Mouse (Mus musculus) CH12.LX (cell line): ENCODE measurements around the gene Relch. TPM values are rescaled to one million over a fixed set of nuclear protein-coding genes. Genes with fewer than 3 reads are reported as not detected.

Experiments used
- DNase-seq: peaks from one replicate; pipeline ENCODE4 v3.0.0-alpha.2; 2013; ENCODE audit errors: extremely low read depth
- H3K27ac ChIP-seq: 2 replicates; pipeline ENCODE4 v1.5.1; 2012; ENCODE audit warnings: low read depth, mild to moderate bottlenecking, control low read depth, moderate library complexity; ENCODE audit not compliant: insufficient read depth
- H3K27me3 ChIP-seq: replicated peaks from 2 replicates; pipeline ENCODE3; 2012; ENCODE audit warnings: inconsistent platforms
- H3K36me3 ChIP-seq, 2 experiments: replicated peaks in 1 of 2; 2 replicates each; pipeline versions ENCODE3 to v1.6.1; 2012; ENCODE audit warnings: inconsistent platforms in 1 of 2, low read length in 1 of 2, mild to moderate bottlenecking in 1 of 2, mixed read lengths in 1 of 2, moderate library complexity in 1 of 2; ENCODE audit not compliant: control insufficient read depth in 1 of 2, insufficient read depth in 1 of 2
- H3K4me1 ChIP-seq, 2 experiments: 2 replicates each; pipeline ENCODE4 v1.6.1; 2012; ENCODE audit warnings: inconsistent platforms in 1 of 2, moderate library complexity in 1 of 2; ENCODE audit not compliant: insufficient read depth in 2 of 2, control insufficient read depth in 1 of 2
- H3K4me2 ChIP-seq: 2 replicates; pipeline ENCODE4 v1.6.1; 2012; ENCODE audit warnings: low read depth, mild to moderate bottlenecking, control low read depth; ENCODE audit not compliant: poor library complexity, insufficient read depth, severe bottlenecking
- H3K4me3 ChIP-seq, 3 experiments: fragments of 150-350 bp in 1 of 3; sonication (generic) in 1 of 3; replicated peaks in 1 of 3; 2 replicates each; pipeline versions ENCODE3 to v1.5.1; 2011 to 2012; ENCODE audit warnings: low read depth in 2 of 3, low read length in 2 of 3, mild to moderate bottlenecking in 2 of 3, moderate library complexity in 2 of 3, control low read depth in 1 of 3, improper control_type of control experiment in 1 of 3, inconsistent platforms in 1 of 3, mixed read lengths in 1 of 3; ENCODE audit not compliant: poor library complexity in 1 of 3
- H3K79me2 ChIP-seq: replicated peaks from 2 replicates; pipeline ENCODE4 v1.6.1; 2012; ENCODE audit warnings: mild to moderate bottlenecking, moderate library complexity; ENCODE audit not compliant: control insufficient read depth, poor library complexity, insufficient read depth, severe bottlenecking; ENCODE audit errors: extremely low read depth
- H3K9ac ChIP-seq: 2 replicates; pipeline ENCODE4 v1.6.1; 2012; ENCODE audit warnings: low read depth, mild to moderate bottlenecking, control low read depth, moderate library complexity; ENCODE audit not compliant: insufficient read depth
- H3K9me3 ChIP-seq: replicated peaks from 2 replicates; pipeline ENCODE3; 2012; ENCODE audit warnings: low read length, inconsistent platforms, mixed read lengths
- BHLHE40 ChIP-seq: IDR thresholded peaks from 2 replicates; pipeline ENCODE4 v1.6.1; 2011; ENCODE audit warnings: mild to moderate bottlenecking, low read depth, low read length, improper control_type of control experiment
- CHD1 ChIP-seq: IDR thresholded peaks from 2 replicates; pipeline ENCODE4 v1.6.1; 2012; ENCODE audit warnings: low read depth, low read length, improper control_type of control experiment, inconsistent platforms
- CHD2 ChIP-seq: IDR thresholded peaks from 2 replicates; pipeline ENCODE4 v1.6.1; 2011; ENCODE audit warnings: low read length, improper control_type of control experiment
- CTCF ChIP-seq, 2 experiments: IDR thresholded peaks in 1 of 2; conservative IDR thresholded peaks in 1 of 2; 2 replicates each; pipeline ENCODE4 v1.5.1; 2011 to 2012; ENCODE audit warnings: low read depth in 2 of 2, low read length in 2 of 2, improper control_type of control experiment in 1 of 2, inconsistent platforms in 1 of 2, mild to moderate bottlenecking in 1 of 2, moderate library complexity in 1 of 2
- ELF1 ChIP-seq: IDR thresholded peaks from 2 replicates; pipeline ENCODE4 v1.6.1; 2014; ENCODE audit warnings: low read depth, mild to moderate bottlenecking, inconsistent platforms, low read length, improper control_type of control experiment
- EP300 ChIP-seq: IDR thresholded peaks from 2 replicates; pipeline ENCODE4 v1.6.1; 2011; ENCODE audit warnings: low read length, improper control_type of control experiment
- GABPA ChIP-seq: IDR thresholded peaks from 2 replicates; pipeline ENCODE4 v1.6.1; 2012; ENCODE audit warnings: low read depth, low read length, improper control_type of control experiment, inconsistent platforms; ENCODE audit not compliant: insufficient replicate concordance
- HCFC1 ChIP-seq: IDR thresholded peaks from 2 replicates; pipeline ENCODE4 v1.6.1; 2012; ENCODE audit warnings: low read depth, mild to moderate bottlenecking, inconsistent platforms, low read length, improper control_type of control experiment
- IRF4 ChIP-seq: IDR thresholded peaks from 2 replicates; pipeline ENCODE4 v1.6.1; 2014; ENCODE audit warnings: low read depth, mild to moderate bottlenecking, inconsistent platforms, low read length, improper control_type of control experiment
- JUND ChIP-seq: conservative IDR thresholded peaks from 2 replicates; pipeline ENCODE4 v1.6.1; 2011; ENCODE audit warnings: low read depth, low read length, improper control_type of control experiment
- MAFK ChIP-seq: IDR thresholded peaks from 2 replicates; pipeline ENCODE4 v1.6.1; 2011; ENCODE audit warnings: low read length, improper control_type of control experiment; ENCODE audit not compliant: insufficient replicate concordance
- MAX ChIP-seq: IDR thresholded peaks from 2 replicates; pipeline ENCODE4 v1.6.1; 2011; ENCODE audit warnings: low read length, improper control_type of control experiment
- MAZ ChIP-seq: IDR thresholded peaks from 2 replicates; pipeline ENCODE4 v1.6.1; 2012; ENCODE audit warnings: low read depth, mild to moderate bottlenecking, inconsistent platforms, low read length, improper control_type of control experiment, moderate library complexity
- MEF2A ChIP-seq: IDR thresholded peaks from 2 replicates; pipeline ENCODE4 v1.6.1; 2014; ENCODE audit warnings: low read depth, mild to moderate bottlenecking, inconsistent platforms, low read length, improper control_type of control experiment, borderline replicate concordance
- MXI1 ChIP-seq: IDR thresholded peaks from 2 replicates; pipeline ENCODE4 v1.6.1; 2011; ENCODE audit warnings: mild to moderate bottlenecking, low read depth, low read length, improper control_type of control experiment
- MYC ChIP-seq: IDR thresholded peaks from 2 replicates; pipeline ENCODE4 v1.6.1; 2011; ENCODE audit warnings: low read depth, mild to moderate bottlenecking, improper control_type of control experiment, low read length
- NELFE ChIP-seq: IDR thresholded peaks from 2 replicates; pipeline ENCODE4 v1.6.1; 2011; ENCODE audit warnings: low read depth, low read length, improper control_type of control experiment
- NRF1 ChIP-seq: IDR thresholded peaks from 2 replicates; pipeline ENCODE4 v1.6.1; 2014; ENCODE audit warnings: low read depth, mild to moderate bottlenecking, inconsistent platforms, low read length, improper control_type of control experiment, moderate library complexity
- PAX5 ChIP-seq: IDR thresholded peaks from 2 replicates; pipeline ENCODE4 v1.6.1; 2012; ENCODE audit warnings: low read length, inconsistent platforms, mixed read lengths
- POLR2A ChIP-seq: IDR thresholded peaks from 2 replicates; pipeline ENCODE4 v1.6.1; 2011; ENCODE audit warnings: low read depth, mild to moderate bottlenecking, improper control_type of control experiment, low read length
- POLR2AphosphoS2 ChIP-seq: IDR thresholded peaks from 2 replicates; pipeline ENCODE4 v1.6.1; 2011; ENCODE audit warnings: low read depth, low read length, improper control_type of control experiment
- RAD21 ChIP-seq: IDR thresholded peaks from 2 replicates; pipeline ENCODE4 v1.6.1; 2011; ENCODE audit warnings: low read depth, mild to moderate bottlenecking, low read length, improper control_type of control experiment, moderate library complexity
- SMC3 ChIP-seq: IDR thresholded peaks from 2 replicates; pipeline ENCODE4 v1.6.1; 2011; ENCODE audit warnings: low read depth, low read length, improper control_type of control experiment
- TBP ChIP-seq: conservative IDR thresholded peaks from 2 replicates; pipeline ENCODE4 v1.6.1; 2011; ENCODE audit warnings: low read depth, low read length, improper control_type of control experiment
- TCF12 ChIP-seq: IDR thresholded peaks from 2 replicates; pipeline ENCODE4 v1.6.1; 2014; ENCODE audit warnings: low read depth, mild to moderate bottlenecking, inconsistent platforms, low read length, improper control_type of control experiment
- UBTF ChIP-seq: IDR thresholded peaks from 2 replicates; pipeline ENCODE4 v1.6.1; 2012; ENCODE audit warnings: low read depth, mild to moderate bottlenecking, inconsistent platforms, low read length, improper control_type of control experiment, moderate library complexity
- USF1 ChIP-seq: IDR thresholded peaks from 2 replicates; pipeline ENCODE4 v1.6.1; 2014; ENCODE audit warnings: low read depth, mild to moderate bottlenecking, inconsistent platforms, low read length, improper control_type of control experiment
- USF2 ChIP-seq: conservative IDR thresholded peaks from 2 replicates; pipeline ENCODE4 v1.6.1; 2011; ENCODE audit warnings: low read depth, low read length, improper control_type of control experiment
- ZC3H11A ChIP-seq: IDR thresholded peaks from 2 replicates; pipeline ENCODE4 v1.6.1; 2012; ENCODE audit warnings: low read depth, mild to moderate bottlenecking, inconsistent platforms, low read length, improper control_type of control experiment
- ZKSCAN1 ChIP-seq: IDR thresholded peaks from 2 replicates; pipeline ENCODE4 v1.6.1; 2012; ENCODE audit warnings: low read depth, inconsistent platforms, low read length, improper control_type of control experiment, borderline replicate concordance
- ZMIZ1 ChIP-seq: IDR thresholded peaks from 2 replicates; pipeline ENCODE4 v1.6.1; 2012; ENCODE audit warnings: low read depth, mild to moderate bottlenecking, inconsistent platforms, low read length, improper control_type of control experiment
- ZNF384 ChIP-seq: IDR thresholded peaks from 2 replicates; pipeline ENCODE4 v1.6.1; 2012; ENCODE audit warnings: low read depth, low read length, improper control_type of control experiment, inconsistent platforms
- dilution Hi-C: fragments of 300-500 bp; cut with MboI; formaldehyde crosslinking; loops from 2 replicates; pipeline ENCODE4 v1.14.3; 2020; ENCODE audit warnings: low sequenced_read_pairs; ENCODE audit not compliant: extremely low pct_unique_long_range_greater_than_20kb, extremely low pct_ligation_motif_present
- in situ Hi-C: fragments of 300-500 bp; cut with MboI; formaldehyde crosslinking; loops from 3 replicates; pipeline ENCODE4 v1.14.3; 2019; ENCODE audit warnings: low sequenced_read_pairs, low pct_ligation_motif_present, low pct_unique_long_range_greater_than_20kb, mixed read lengths
- polyA plus RNA-seq: library from polyadenylated mRNA; unstranded; fragments of >175 nt; gene quantifications from 2 replicates; pipeline ENCODE4 v1.2.1, GENCODE M21; 2012; ENCODE audit warnings: low read depth; ENCODE audit not compliant: insufficient read length
- total RNA-seq, 2 experiments: library from RNA; depleted of rRNA; stranded (reverse); fragments of 300-350 nt in 1 of 2; fragments of >200 nt in 1 of 2; gene quantifications; 2 replicates each; pipeline ENCODE4 v1.2.3; 2012 to 2014

Relch gene
- total and polyA plus RNA-seq, 3 experiments = 23.1 to 25.9 (median 24.3) TPM

DNA sequence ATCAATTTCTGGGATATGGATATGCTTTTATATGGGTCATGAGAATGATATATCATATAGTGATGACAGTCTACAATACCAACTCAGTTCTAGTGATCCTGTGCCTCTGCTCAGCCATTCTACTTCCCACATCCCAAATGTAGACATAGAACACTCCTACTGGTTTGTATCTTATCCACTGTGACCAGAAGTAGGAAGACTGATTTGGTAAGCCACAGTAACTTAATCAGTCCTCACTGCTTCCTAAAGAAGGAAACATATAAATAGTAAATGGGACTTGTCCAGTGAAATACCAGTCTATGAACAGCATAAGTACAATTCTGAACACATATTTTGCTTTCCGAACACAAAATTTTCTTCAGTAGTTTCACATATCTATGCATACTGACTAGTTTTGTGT lies 9.7 kb upstream of the Relch start:
- Histone ChIP-seq H3K27me3 (no peaks in the 10 kb centered on the region), H3K4me2 (no peak overlapping the region), H3K9ac (no peak overlapping the region), H3K9me3 (no peaks in the 10 kb centered on the region), H3K79me2 (no peaks in the 10 kb centered on the region), H3K36me3 (peaks cover 21 to 56% of the 10 kb centered on the region in 2 experiments), H3K4me1 (peaks cover 0 to 7% of the 10 kb centered on the region in 2 experiments; a peak in 1 of 4 replicates), H3K27ac (no peak overlapping the region), H3K4me3 (no peak overlapping the region)
- TF ChIP-seq MAFK = no peak
- no peak for TF ChIP-seq CHD1
- TF ChIP-seq SMC3 = no peak
- TF ChIP-seq TBP = no peak
- TF ChIP-seq ZNF384 = no peak
- no peak for DNase-seq
- dilution Hi-C loops = no loop called here
- in situ Hi-C loops = no loop called here

DNA sequence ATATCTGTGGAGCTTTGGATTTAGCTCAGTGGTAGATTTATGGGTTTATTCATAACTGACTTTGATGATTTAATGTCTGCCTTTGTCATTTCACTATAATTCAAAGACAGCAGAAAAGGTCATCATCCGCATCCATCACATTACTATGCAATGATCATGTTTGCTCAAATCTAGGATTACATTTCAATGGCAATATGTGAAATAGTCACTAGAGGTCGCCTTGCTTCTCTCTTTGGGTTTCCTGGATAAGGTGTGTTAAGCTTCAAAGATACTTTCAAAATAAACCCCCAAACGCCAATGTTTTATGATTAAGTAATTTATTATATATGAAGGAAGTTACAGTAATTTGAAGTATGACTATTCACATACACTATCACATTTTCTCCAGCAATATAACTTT lies 3.6 kb upstream of the Relch start:
- Histone ChIP-seq H3K27me3 (no peaks in the 10 kb centered on the region), H3K4me2 (no peak overlapping the region), H3K4me1 (peaks cover 0 to 5% of the 10 kb centered on the region in 2 experiments; a peak in 1 of 4 replicates), H3K27ac (no peak overlapping the region), H3K36me3 (peaks cover 11 to 29% of the 10 kb centered on the region in 2 experiments), H3K9ac (no peak overlapping the region), H3K9me3 (no peaks in the 10 kb centered on the region), H3K79me2 (peaks cover 23% of the 10 kb centered on the region), H3K4me3 (no peak overlapping the region)
- dilution Hi-C loops (no loop called here), in situ Hi-C loops (no loop called here)
- peak; percentile 70 for DNase-seq
- TF ChIP-seq MAZ (no peak), USF1 (no peak), NRF1 (no peak), CHD1 (no peak), CTCF (conservative IDR thresholded peaks at IDR 0.05 in 1 of 2, IDR thresholded peaks at IDR 0.05 in 1 of 2; ENCODE audit: low read depth in 2 of 2, low read length in 2 of 2) (peak; percentile 57 to 87), BHLHE40 (no peak), HCFC1 (no peak), POLR2A (no peak), PAX5 (no peak), SMC3 (peak; percentile 64), GABPA (no peak), MYC (no peak), ZKSCAN1 (no peak), ELF1 (no peak), EP300 (no peak), NELFE (no peak), ZNF384 (no peak), MEF2A (no peak), USF2 (no peak), JUND (0 out of 2 replicates have a peak, but pooled peaks have one; percentile 16), MXI1 (no peak), CHD2 (no peak), UBTF (no peak), TBP (no peak), IRF4 (0 out of 2 replicates have a peak, but pooled peaks have one; percentile 19), TCF12 (no peak), MAFK (no peak), POLR2AphosphoS2 (no peak), ZC3H11A (no peak), MAX (no peak), ZMIZ1 (no peak), RAD21 (peak; percentile 83)
